Mouse (Mus musculus): ENCODE data around the gene Shisa6. TPM values are rescaled to one million over a fixed set of nuclear protein-coding genes. Genes with fewer than 3 reads are reported as not detected.

The Shisa6 gene
- total RNA-seq (2021), result 10 to 100 TPM; 16.8 to 21.6 TPM
- long read RNA-seq, experiment 1, partial matches to known transcripts, result 0 of 4 reads
- long read RNA-seq, experiment 1, other reads (novel, unspliced or antisense), result 4 of 4 reads
- long read RNA-seq, experiment 2, partial matches to known transcripts, result 0 of 2 reads
- long read RNA-seq, experiment 2, other reads (novel, unspliced or antisense), result 2 of 2 reads

DNA sequence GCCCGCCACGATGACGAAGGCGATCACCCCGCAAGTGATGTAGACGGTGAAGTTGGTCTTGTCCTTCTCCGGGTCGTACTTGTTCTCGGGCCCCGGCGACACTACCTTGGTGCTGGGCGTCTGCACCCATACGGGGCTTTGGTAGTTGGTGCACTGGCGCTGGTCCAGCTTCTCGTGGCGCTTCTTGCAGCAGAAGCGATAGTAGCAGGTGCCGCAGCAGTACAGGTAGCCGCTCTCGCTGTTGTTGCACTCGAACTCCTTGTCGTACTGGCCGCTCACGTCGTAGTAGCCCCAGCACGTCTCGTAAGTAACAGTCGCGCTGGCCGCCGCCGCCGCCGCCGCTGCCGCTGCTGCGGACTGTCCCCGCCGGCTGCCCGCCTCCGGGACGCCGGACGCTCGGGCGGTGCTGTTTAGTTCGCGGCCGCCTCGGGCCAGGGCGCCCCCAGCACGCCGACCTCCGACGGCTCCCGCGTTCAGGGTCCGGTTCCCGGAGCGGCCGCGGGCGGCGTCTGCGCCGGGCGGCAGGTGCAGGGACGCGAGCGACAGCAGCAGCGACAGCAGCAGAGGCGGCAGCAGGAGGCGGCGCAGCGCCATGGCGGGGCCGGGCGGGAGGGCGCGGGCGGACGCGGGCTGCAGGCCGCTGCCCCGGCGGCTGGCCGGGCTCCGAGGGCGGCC lies at the start of gene Shisa6:
TSS of gene Shisa6 (minus strand) at position 594 of the 675 bp plus-strand sequence.
- peak; percentile 9 to 28 for DNase-seq (ENCODE audit: low spot score in 2 of 2)

DNA sequence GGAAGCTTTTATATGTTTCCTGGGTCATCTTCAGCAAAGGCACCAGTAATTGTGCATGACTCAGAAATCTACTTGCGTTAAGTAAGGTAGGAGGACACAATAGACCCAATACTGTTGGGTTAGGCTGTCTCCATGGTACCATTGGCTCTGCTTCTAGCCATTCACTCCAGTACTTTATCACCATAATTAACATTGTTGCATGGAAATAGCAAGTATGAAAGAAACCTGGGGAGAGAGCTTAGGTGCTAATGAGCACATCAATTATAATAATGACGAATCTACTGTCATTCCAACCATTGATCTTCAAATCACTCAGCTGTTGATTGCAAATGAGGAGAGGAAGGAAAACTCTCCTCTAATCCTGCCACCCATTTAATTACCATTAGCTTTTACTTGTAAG lies 48.1 kb upstream of the Shisa6 start:
- DNase-seq (ENCODE audit: low spot score in 2 of 2), result no peak

DNA sequence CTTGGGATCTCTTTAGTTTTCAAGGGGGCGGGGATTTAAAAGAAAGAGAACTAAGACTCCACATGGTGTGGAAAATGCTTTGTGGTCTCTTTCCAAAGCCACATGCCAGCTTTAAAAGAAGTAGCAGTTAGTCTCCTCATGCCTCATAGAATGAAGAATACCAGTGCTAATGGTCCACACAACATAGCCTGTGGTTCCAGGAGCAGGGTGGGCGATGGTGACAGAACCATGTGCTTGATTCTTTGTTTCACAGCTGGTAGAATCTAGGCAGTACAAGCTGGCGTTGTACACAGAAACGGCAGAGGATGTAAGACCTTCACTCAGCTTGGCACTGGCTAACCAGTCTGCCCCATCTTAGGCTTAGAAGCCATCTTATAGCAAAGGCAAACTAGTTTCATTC lies 43.3 kb upstream of the Shisa6 start:
- DNase-seq (ENCODE audit: low spot score in 2 of 2), result no peak

DNA sequence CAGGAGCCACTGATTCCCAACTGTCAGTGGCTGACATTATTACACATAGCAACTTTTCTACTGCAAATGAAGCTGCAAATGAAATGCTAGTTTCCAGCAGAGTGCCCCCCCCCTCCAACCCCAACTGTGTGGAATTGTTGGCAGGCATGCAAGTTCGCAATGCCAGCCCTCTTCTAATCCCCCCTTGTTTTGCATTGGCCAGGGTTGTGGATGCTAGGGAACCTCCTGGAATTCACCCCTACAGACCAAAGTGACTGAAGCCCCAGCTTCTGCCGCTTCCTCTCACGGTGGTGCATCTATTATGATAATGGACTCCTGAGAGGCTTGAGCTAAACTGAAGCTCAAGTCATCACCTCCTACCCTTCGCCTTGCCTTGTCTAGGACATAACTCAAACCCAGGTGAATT lies 42.6 kb upstream of the Shisa6 start:
- DNase-seq (ENCODE audit: low spot score in 2 of 2), result no peak

DNA sequence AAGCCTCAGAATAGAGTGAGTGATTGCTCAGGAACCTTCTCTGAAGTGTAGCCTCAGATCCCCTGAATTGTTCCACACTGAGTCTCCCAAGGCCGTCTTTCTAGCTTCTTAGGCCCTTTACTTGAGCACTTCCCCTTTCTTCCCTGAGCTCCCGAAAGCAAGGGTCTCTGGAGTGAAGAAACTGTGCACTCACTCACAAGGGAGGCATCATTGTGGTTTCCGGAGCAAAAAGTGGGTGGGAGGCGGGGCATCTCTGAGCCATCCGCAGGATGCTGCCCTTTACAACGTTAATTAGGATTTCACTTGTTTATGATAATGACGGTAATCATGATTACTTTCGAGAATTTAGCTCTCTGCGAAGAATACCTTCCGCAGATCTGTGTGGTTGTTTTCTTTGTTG lies 41.6 kb upstream of the Shisa6 start:
- DNase-seq (ENCODE audit: low spot score in 2 of 2), result no peak

DNA sequence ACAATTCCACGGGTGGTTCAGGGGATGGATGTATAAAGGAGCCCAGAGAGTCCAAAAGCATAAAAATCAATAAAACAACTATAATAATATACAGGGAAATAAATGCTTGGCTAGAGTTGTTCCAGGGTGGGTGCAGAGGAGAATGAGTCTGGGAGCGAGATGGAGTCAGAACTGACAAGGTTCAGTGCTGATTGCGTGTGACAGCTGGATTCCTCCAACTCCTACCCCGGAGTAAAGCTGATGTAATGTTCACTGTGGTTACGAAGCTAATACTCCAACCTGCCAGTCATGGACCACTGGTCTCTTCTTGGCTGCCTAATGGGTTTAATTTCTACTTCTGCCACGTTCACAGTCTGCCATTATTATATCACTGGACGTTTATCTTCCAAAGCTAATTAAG lies 36.5 kb upstream of the Shisa6 start:
- DNase-seq (ENCODE audit: low spot score in 2 of 2), result no peak

DNA sequence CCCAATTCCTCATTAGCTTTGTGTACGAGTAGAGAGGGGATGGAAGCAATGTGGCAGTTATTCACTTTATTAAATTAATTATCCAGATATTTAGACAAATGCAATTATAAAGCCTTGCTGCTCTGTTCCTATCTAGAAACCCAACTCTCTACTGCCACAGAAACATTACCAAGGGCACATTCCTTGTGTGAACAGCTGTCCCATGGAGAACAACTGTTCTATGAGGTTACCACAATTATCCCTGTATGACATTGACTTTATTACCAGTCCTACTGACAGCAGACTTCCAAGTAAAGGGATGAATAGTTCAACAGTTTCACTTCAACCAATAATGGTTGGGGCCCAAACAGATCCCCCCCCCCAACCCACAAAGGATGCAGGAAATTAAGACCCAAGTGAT lies 12.1 kb upstream of the Shisa6 start:
- DNase-seq (ENCODE audit: low spot score in 2 of 2), result no peak

DNA sequence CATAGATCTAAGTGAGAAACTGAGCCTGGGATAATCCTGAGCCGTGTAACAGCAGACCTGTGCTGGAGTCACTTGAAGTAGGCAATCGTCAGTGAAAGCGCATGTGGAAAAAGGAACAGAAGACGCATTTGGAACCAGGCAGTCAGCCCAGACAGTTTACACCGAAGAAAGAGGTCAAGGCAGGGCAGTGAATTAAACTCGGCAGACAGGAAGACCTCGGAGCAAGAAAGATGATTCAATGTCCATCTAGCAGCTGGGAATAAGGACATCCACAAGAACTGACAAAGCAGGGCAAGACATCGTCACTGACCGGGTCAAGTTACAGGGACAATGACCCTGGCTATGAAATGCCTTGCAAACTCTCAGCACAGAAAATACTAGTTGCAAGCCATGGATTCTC lies 10.1 kb upstream of the Shisa6 start:
- no peak for DNase-seq (ENCODE audit: low spot score in 2 of 2)

DNA sequence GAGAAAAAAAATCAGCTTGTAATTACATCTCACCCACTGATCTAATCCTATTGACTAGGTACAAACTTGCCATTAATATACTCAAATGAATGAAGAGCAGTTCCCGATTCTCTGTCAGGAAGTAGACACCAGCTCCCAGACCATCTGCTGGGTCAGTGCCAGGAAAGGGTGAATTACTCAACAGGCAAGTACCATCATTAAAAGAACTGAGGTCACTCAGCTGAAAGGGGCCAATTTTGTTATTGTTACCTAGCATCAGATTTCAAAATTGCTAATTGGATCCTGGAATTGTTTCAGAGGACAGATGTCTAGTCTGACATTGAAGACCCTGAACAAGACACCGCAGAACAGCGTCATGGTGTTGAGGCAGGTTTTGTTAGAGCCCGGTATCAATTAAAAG lies 9.4 kb upstream of the Shisa6 start:
- no peak for DNase-seq (ENCODE audit: low spot score in 2 of 2)

DNA sequence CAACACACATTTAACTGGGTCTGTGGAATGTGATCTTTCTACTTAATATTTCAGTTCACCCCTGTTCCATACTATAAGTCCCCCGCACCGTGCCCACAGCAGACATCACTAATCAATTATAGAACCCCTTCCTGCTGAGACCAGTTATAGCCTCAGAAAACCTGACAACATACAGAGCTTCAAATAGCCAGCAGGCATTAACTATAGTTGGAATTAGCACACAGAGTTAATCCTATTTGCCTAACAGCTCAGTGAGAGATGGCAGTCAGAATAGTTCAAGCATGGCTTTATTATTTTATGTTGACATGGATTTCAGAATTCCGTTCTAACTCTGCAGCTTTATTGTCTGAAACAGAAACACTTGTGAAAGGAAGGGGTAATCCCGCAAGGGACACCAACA lies 8.5 kb upstream of the Shisa6 start:
- DNase-seq (ENCODE audit: low spot score in 2 of 2), result no peak

DNA sequence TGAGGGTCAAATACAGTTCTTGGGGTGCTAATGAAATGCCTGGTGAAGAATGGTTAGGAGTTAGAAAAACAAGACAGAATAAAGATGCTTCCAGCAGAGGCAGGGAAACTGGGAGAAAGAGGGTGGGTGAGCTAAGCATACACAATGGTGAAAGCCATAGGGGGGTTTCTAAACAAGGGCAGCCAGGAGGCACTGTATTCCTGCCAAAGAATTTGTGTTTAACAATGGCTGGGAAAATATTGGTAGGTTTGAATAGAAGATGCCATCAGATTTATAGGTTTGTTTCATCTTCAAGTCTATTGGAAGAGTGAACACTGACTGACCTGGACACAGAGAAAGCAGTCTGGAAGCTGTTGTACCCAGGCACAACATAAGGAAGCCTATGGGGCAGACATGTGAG lies 2.4 kb upstream of the Shisa6 start:
- no peak for DNase-seq (ENCODE audit: low spot score in 2 of 2)

DNA sequence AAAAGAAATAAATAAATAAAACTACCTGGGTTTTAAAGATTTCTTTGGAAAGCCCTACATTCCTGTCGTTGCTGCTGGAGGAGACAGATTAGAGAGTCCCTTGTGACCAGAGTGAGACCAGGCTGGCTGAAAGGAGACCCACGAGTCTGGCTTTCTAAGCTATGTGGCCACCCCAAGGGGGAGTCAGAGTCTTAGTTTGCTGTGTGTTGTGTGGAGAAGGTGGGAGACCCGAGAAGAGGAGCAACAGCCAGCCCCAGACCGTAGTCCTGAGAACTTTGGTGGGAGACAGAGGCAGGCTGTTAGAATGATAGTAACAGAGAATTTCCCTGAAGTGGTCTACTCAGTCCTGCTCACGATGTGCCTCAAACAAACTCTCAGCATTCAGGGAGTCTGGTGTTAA lies 1.6 kb upstream of the Shisa6 start:
- no peak for DNase-seq (ENCODE audit: low spot score in 2 of 2)

DNA sequence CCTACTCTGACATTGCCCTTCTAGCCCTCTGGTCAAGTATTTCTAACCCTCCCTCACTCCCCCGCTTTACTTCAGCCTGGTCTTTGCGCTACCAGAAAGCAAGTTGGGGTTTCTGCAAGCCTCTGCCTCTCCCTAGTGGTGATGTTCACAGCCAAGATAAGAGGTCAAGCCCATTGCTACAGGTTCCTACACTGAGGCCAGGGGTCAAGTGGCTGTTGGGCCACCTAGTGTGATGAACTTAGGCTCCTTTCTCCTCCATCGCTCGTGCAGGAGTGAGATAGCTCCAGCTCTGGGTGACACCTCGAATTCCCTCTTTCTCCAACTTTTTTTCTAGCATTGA lies 1.2 kb upstream of the Shisa6 start:
- no peak for DNase-seq (ENCODE audit: low spot score in 2 of 2)

DNA sequence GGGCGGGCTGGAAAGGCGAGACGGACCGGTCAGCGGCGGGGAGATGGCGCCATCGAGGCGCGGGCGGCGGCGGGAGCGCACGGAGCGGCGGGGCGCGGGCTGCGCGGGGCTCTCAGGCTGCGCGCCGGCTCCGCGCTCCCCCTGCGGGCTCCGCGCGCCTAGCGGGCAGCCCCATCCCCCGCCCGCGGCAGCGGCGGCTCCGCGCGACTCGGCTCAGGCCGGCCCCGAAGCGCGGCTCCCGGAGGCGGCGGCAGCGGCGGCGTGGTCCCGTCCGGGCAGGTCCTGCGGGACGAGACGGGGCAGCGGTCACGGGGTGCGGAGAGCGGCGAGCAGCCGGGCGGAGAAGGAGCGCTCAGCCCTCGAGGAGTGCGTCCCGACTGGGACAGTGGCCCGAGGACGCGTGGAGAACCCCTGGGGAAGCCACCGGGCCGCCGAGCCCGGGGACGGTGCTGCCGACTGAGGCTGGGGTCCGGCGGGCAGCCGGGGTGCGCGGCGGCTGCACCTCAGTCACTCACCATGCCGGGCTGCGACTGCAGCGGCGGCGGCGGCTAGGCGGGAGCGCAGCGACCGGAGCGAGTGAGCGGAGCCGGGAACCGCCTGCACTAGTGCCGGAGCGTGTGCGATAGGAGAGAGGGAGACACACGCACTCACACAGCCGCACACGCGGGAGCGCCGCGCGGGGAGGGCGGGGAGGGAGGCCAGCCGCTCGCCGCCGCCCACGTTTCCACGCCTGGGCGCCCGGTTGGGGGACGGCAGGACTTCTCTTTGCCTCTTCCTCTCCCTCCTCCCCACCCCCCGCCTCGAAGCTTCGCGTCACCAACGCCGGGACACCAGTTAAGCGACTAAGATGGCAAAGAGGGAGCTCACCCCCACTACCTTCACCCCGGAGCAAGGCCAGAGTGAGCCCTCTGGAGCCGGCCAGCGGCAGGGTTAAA lies 549 bp upstream of the Shisa6 start:
- DNase-seq (ENCODE audit: low spot score in 2 of 2), result peak; percentile 48 to 64

DNA sequence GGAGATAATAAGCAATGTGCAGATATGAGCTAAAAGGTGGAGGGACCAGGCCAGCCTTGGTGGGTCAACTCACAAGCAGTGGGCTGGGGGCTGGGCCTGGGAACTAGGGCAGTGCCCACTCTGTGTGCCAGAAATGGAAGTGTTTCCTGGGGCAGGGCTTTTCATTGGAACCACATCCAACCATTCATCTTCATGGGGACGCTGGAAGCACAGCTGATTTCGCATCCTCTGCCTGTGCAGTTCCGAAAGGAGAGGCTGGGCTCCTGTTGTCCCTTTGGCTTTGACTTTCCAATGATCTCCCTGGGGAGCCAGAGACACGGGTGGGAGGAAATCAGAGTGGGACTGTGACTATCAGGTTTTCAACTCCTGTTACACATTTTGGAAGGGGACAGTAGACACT lies 1.5 kb downstream of the Shisa6 start:
- DNase-seq (ENCODE audit: low spot score in 2 of 2), result no peak

DNA sequence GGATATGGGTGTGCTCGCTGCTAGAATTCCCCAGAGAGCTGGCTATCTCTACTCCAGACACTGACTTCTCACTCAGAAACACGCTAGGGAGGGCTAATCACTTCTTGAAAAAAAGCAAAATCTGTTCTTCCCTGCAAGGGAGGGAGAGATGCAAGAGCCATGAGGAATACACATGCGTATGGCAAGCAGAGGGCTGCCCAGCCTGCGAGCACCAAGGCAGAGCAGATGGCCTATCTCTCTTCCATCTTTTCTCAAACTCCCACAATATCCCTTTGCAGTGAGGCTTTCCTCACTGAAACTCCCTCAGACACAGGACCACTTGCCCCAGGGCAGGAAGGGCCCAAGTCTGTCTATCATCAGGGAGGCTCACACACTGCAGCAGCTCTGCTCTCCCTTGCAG lies 3.4 kb downstream of the Shisa6 start:
- DNase-seq (ENCODE audit: low spot score in 2 of 2), result peak in 1 of 2 experiments; percentile 16

DNA sequence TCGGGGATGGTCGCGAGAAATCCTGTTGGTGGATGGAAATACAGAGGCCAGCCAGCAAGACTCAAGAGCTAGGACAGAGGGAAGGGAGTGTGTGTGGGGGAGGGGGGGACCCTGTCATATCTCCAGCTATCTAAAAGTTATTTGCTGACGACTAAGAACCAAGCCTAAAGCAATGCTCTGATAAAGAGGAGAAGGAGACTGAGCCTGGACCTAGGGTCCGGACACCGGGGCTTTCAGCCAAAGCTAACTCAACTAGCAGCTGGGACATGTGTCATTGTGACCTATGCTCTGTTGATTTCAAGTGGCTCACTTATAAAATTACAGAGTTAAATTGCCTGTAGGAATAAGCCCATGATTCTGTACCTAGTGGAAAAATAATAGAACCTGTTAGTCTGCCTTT lies 6.4 kb downstream of the Shisa6 start:
- DNase-seq (ENCODE audit: low spot score in 2 of 2), result no peak

DNA sequence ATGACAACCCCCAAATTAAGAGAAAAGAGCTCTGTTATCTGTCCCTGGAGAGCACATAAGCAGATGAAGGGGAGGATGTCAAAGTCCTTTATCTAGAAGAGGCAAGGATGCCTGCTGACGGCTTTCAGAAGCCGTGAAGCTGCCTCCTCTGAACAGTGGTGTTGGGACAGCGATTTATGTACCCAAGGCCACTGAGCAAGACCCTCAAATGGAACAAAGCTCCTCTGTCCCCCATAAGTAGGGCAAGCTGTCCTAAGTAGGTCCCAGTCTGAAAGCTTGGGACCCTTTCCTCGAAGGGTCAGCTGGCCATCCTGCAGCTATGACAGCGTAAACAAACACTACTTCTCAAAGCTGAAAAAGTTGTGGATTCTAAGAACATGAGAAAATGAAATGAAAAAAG lies 11.4 kb downstream of the Shisa6 start:
- no peak for DNase-seq (ENCODE audit: low spot score in 2 of 2)

DNA sequence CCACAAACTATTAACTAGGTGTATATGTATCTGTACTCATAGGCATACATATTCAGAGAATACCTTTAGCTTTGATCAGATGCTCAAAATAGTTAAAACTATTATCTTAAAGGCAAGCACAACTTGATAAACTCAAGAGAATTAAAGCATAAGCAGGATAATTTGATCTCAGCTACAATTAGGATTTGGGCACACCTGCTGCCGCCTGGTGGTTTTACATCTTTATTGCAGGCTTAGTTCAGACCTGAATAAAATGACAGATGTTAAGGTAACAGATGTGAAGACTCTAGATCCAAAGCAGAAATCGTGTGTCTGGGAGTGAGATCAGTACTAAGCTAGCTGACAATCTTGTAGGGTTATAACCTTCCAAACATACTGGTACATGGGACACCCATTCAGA lies 24.8 kb downstream of the Shisa6 start:
- no peak for DNase-seq (ENCODE audit: low spot score in 2 of 2)

DNA sequence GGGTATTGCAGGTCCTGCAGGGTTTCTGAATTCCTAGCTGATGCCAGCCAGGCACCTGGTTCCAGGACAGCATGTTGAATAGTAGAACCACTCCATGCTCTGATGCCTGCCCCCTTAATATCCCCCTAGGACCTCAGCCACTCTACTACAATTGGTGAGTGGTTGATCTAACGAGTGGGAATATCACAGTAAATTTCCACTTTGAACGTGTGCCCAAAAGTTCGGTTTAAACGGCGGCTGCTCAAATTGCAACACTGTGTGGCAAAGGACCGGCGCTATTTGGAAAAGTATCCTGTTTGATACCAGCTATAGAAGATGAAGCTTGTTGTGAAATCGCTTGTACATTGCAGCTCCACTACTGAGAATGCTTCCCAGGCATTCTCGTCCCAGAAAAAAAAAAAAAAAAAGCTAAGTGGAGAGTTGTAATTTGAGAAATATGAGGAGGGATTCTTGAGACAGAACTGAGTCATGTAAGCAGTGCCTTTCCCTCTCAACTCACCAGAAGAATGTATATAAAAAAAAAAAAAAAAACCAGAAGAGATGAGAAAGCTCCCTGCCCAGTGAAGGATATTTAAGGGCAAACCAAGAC lies 26.8 kb downstream of the Shisa6 start:
- no peak for DNase-seq (ENCODE audit: low spot score in 2 of 2)

DNA sequence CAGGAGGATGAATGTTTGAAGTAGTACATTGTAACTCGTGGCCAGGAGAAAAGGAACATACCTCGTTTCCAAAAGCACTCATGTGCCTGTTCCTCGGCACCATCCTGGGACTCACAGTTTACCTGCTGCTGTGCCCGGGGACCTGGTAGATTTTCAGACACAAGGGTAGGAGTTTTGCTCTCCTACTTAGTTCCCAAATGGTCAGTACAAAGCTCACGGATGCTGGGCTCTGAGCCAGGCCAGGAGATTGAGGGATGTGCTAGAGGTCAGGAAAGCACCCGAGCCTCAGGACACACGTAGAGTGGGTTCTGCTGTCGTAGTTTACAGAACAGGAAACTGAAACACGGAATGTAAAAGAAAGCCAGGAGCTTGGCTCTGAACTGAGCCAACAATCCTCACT lies 29.5 kb downstream of the Shisa6 start:
- DNase-seq (ENCODE audit: low spot score in 2 of 2), result no peak

DNA sequence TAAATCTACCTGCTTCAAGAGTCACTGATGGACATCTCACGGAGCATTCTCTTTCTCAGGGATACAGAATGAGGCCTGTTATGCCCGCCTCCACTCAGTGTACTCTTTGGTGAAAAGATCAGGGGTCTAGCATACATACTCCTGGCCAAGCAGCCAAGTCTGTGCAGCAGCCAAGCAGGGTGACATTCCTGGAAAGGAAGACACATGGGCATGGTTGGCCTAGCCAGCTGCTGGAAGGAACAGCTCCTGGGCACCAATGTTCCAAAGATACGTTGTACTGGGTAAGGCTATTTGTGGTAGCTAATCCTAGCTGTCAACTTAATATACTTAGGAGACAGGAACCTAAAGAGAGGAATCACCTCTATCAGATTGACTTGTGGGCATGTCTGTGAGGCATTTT lies 31.4 kb downstream of the Shisa6 start:
- DNase-seq (ENCODE audit: low spot score in 2 of 2), result no peak
